Mouse (Mus musculus): Measurements from ENCODE around the gene Mgll. TPM values are rescaled to one million over a fixed set of nuclear protein-coding genes. Genes with fewer than 3 reads are reported as not detected.

Mgll gene
- polyA plus RNA-seq, 1 experiment from 2014 or later = 8.0 TPM

DNA sequence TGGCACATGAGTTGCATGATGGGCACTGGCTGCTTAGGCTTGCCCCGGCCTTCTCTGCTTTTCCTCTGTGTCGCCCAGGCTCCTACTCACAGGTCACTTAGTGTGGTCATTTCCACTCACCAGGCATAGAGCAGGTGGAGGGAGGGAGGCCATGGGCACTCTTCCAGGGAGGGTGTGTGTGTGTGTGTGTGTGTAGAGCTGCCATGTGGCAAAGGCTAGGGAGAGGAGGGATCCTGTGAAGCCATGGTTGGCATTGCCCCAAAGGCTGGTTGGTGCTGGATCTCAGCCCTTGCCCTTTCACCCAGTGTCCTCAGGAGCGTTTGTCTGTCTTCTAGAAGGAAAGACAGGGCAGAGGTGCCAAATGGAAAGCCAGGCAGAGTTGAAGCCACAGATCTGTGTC is 7.8 kb downstream of the Mgll start:
- no peak overlapping the region for H3K9ac ChIP-seq (replicated peaks)
- H3K36me3 ChIP-seq = no peaks in the 10 kb centered on the region
- H3K4me3 ChIP-seq (replicated peaks) = no peak overlapping the region
- no peaks in the 10 kb centered on the region for H3K9me3 ChIP-seq
- H3K4me1 ChIP-seq (replicated peaks) = peaks cover 28% of the 10 kb centered on the region
- 90% methylated on average over 3 of the region's 3 CpGs for WGBS
- H3K27ac ChIP-seq = peak overlapping the region; percentile 84
- H3K27me3 ChIP-seq = peaks cover 13% of the 10 kb centered on the region
- ATAC-seq (ENCODE audit: insufficient number of reproducible peaks, insufficient read depth, low FRiP score, low TSS enrichment, low read depth) = no peak
- H3K4me2 ChIP-seq = no peak overlapping the region

DNA sequence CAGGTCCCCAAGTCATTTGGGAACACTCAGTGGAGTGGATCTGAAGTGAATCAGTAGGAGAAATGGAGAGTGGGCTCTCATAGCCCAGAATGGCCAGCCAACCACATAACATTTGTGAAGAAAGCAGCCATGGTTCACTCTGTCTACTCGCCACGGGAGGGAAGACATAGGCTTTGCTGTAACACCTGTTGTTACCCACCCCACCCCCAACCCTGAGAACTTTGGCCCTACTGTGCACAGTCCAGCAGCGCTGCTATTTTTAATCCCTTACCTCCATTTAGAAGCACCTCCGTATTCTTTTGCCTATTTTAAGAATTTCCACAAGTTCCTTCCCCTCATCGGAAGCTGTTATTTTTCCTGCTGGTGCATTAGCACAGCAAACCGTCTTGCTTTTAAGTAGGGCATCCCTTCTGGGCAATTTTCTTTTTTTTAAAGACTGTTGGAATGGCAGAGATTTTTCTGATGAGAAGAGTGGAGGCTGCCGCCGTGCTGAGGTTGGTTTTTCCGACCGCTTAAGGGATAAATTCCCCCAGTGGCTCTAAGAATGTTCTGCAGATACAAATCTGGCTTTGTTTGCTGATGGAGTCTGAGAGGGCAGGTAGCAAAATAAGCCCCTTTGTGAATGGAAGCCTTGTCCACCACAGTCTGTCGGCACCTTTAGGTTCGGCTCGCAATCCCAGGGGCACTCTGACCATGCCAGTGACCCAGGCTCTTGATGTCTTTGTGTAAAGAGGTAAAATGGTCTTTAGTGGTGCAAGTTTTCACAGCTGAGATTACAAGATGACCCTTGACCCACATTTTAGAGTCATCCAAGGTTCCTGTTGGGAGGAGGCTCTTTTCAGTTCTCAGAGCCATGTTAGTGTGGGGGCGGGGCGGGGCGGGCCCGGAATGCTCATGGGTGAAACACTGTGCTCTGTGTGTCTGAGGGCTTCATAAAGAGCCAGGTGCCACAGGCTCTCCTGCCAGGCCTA is 8.7 kb downstream of the Mgll start:
- H3K27me3 ChIP-seq = peaks cover 8% of the 10 kb centered on the region
- ATAC-seq (ENCODE audit: insufficient number of reproducible peaks, insufficient read depth, low FRiP score, low TSS enrichment, low read depth) = no peak
- H3K4me3 ChIP-seq (replicated peaks) = no peak overlapping the region
- H3K4me1 ChIP-seq (replicated peaks) = peaks cover 32% of the 10 kb centered on the region
- peak overlapping the region; percentile 84 for H3K27ac ChIP-seq
- WGBS = 58% methylated on average over 17 of the region's 17 CpGs
- H3K9me3 ChIP-seq = no peaks in the 10 kb centered on the region
- no peaks in the 10 kb centered on the region for H3K36me3 ChIP-seq
- no peak overlapping the region for H3K4me2 ChIP-seq
- H3K9ac ChIP-seq (replicated peaks) = no peak overlapping the region

DNA sequence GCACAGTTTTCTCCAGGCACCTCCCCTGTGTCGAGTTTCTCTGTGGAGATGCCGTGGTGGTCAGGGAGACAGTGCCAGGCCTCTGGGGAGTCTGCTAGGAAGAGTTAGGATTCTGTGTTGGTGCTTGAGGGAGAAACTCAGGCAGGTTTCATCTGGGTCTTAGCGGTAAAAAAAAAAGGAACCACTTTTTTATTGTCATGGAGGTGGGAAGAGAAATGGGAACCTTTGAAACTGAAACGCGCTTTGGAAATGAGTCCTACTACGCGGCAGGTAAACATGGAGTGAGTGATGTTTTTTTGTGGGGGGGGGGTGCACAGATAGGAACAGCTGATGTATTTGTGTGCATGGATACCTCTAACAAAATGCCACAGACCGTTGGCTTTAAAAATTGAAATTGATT is 12.1 kb downstream of the Mgll start:
- no peak overlapping the region for H3K9ac ChIP-seq (replicated peaks)
- peaks cover 5% of the 10 kb centered on the region; the same call in 1 of the 2 replicates for H3K27me3 ChIP-seq
- no peak overlapping the region for H3K4me2 ChIP-seq
- H3K27ac ChIP-seq = no peak overlapping the region
- H3K4me1 ChIP-seq (replicated peaks) = peaks cover 32% of the 10 kb centered on the region
- ATAC-seq (ENCODE audit: insufficient number of reproducible peaks, insufficient read depth, low FRiP score, low TSS enrichment, low read depth) = no peak
- H3K4me3 ChIP-seq (replicated peaks) = no peak overlapping the region
- H3K36me3 ChIP-seq = no peaks in the 10 kb centered on the region
- H3K9me3 ChIP-seq = no peaks in the 10 kb centered on the region
- 77% methylated on average over 8 of the region's 8 CpGs for WGBS

DNA sequence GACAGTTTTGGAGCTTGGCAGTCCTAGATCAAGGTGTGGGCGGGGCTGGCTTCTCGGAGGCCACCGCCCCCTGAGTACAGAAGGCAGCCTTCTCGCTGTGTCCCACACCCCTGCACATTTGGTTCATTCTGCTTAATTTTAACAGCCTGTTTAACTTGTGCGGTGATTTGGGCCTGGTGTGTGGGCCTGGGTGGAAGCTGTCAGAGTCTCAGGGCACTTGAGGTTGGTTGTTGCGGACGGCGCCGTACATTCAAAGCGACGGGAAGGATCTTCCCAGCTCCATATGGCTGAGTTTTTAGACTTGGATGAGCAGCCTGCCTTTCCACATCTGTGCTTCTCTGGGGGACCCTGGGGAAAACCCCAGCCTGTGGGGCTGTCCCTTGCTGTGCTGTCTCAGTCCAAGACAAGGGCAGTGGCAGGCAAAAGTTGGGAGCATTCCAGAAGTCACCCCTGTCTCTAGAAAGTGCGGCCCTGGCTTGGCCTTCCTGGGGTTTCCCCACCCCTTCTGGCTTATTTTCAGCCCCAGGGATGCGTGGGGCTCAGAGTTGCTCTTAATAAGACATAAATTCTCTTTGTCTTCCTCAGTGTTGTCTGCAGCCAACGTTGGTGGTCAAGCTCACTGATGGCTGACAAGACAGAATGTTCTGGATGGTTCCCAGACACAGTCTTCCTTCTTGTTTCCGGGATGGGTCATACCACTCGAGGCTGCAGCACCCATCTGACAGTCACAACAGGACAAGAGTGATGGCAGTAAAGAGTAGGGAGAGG is 12.7 kb downstream of the Mgll start:
- ATAC-seq (ENCODE audit: insufficient number of reproducible peaks, insufficient read depth, low FRiP score, low TSS enrichment, low read depth) = no peak
- Histone ChIP-seq H3K27ac (0 out of 2 replicates have a peak overlapping the region, but pooled peaks have one; percentile 17), H3K9me3 (no peaks in the 10 kb centered on the region), H3K9ac (replicated peaks) (no peak overlapping the region), H3K4me2 (no peak overlapping the region), H3K27me3 (peaks cover 5% of the 10 kb centered on the region; the same call in 1 of the 2 replicates), H3K36me3 (no peaks in the 10 kb centered on the region), H3K4me1 (replicated peaks) (peaks cover 29% of the 10 kb centered on the region), H3K4me3 (replicated peaks) (no peak overlapping the region)
- WGBS = 67% methylated on average over 16 of the region's 16 CpGs

DNA sequence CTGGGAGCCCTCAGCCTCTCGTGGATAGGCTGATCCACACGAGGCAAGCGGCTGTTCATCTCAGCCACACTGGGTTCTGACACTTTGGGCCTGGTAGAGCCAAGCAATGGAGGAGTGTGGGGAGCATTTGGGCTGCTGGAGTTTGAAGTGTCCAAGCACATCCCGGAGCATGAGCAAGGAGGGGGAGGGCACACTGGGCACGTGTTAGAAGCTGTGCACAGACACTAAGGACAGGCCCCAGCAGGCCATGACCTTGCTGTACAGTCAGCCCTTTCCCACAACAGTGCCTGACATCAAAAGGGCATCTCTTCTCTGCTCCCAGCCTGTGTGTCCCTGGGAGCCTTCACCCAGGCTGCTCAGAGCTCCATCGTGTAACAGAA is 13.3 kb downstream of the Mgll start:
- 79% methylated on average over 6 of the region's 6 CpGs for WGBS
- H3K4me1 ChIP-seq (replicated peaks) = peaks cover 28% of the 10 kb centered on the region
- no peak for ATAC-seq (ENCODE audit: insufficient number of reproducible peaks, insufficient read depth, low FRiP score, low TSS enrichment, low read depth)
- H3K27me3 ChIP-seq = peaks cover 5% of the 10 kb centered on the region; the same call in 1 of the 2 replicates
- H3K4me2 ChIP-seq = no peak overlapping the region
- H3K9me3 ChIP-seq = no peaks in the 10 kb centered on the region
- no peak overlapping the region for H3K27ac ChIP-seq
- H3K36me3 ChIP-seq = no peaks in the 10 kb centered on the region
- H3K4me3 ChIP-seq (replicated peaks) = no peak overlapping the region
- no peak overlapping the region for H3K9ac ChIP-seq (replicated peaks)

DNA sequence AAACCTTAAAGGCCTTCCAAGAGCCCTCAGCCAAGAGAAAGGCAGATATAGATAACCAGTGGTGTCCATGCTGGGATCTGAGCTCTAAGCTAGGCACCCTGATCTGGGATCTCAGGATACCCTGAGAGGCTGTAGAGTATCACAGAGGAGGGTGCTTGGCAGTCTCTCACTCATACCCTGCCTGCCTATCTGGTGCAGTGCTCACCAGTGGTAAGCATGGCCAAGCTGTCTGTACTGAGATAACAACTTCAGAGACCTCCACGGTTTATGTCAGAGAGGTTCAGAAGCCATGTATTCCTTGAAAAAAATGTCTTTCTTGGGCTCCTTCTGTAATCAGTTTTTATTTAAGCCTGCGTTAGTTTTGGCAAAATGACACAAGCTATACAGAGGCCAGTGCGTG is 16.8 kb downstream of the Mgll start:
- Histone ChIP-seq H3K27me3 (peaks cover 5% of the 10 kb centered on the region; the same call in 1 of the 2 replicates), H3K9ac (replicated peaks) (no peak overlapping the region), H3K4me2 (no peak overlapping the region), H3K4me3 (replicated peaks) (no peak overlapping the region), H3K9me3 (no peaks in the 10 kb centered on the region), H3K36me3 (no peaks in the 10 kb centered on the region), H3K4me1 (replicated peaks) (peaks cover 30% of the 10 kb centered on the region), H3K27ac (no peak overlapping the region)
- ATAC-seq (ENCODE audit: insufficient number of reproducible peaks, insufficient read depth, low FRiP score, low TSS enrichment, low read depth) = no peak
- 88% methylated on average over 3 of the region's 3 CpGs for WGBS

DNA sequence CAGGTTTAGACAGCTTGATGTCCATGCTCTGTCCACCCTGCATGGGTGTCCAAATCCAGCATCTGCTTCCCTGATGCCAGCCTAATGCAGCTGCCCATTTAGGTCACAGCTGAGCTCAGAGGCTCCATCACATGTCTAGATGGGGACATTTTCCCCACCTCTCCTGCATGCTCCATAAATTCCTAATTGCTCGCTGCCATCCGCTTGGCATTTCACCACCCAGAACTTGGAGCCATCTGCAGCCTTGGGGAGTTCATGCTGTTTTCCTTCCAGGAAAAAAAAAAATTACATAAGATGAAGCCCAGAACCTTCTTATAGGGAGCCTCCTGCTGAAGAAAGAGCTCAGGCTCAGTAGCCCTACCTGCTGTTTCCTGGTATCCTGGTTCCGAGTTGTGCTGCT is 17.6 kb downstream of the Mgll start:
- Histone ChIP-seq H3K4me2 (no peak overlapping the region), H3K9ac (replicated peaks) (no peak overlapping the region), H3K4me3 (replicated peaks) (no peak overlapping the region), H3K27ac (no peak overlapping the region), H3K4me1 (replicated peaks) (peaks cover 25% of the 10 kb centered on the region), H3K36me3 (no peaks in the 10 kb centered on the region), H3K9me3 (no peaks in the 10 kb centered on the region), H3K27me3 (peaks cover 5% of the 10 kb centered on the region; the same call in 1 of the 2 replicates)
- WGBS = 81% methylated on average over 3 of the region's 3 CpGs
- no peak for ATAC-seq (ENCODE audit: insufficient number of reproducible peaks, insufficient read depth, low FRiP score, low TSS enrichment, low read depth)

DNA sequence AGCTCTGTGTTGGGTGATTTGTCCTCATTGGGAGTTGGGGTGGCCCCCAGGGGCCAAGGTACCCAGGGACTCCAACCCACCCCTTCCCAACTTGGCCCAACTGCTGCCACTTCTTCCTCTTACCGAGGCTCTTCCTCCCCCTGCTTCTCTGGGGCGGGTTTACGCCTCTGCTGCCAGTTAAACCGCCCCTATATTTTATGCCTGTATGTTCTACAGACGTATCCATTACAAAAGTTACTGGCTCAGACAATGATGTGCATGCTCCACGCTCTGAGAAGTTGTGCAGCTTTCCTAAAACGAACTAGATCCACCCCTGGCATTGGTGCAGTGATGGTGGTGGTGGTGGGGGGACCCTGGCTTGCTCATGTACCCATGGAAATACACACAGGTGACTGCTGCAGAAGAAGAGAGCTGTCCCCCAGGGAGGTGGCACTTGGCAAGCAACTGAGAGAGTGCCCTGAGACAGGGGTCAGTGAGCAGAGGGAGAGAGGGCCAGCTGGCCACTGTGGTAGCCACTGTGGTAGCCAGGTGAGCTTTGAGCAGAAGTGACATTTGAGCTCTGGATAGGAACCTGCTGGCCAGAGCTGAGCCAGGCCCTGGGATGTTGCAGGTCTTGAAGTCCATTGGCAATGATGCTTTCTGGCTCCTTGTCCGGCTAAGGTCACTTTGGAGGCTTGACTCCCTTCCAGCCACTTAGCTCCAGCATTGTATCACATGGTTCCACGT is 18.2 kb downstream of the Mgll start:
- Histone ChIP-seq H3K36me3 (no peaks in the 10 kb centered on the region), H3K27ac (no peak overlapping the region), H3K27me3 (peaks cover 5% of the 10 kb centered on the region; the same call in 1 of the 2 replicates), H3K4me2 (no peak overlapping the region), H3K4me3 (replicated peaks) (no peak overlapping the region), H3K9ac (replicated peaks) (no peak overlapping the region), H3K9me3 (no peaks in the 10 kb centered on the region), H3K4me1 (replicated peaks) (peaks cover 19% of the 10 kb centered on the region)
- ATAC-seq (ENCODE audit: insufficient number of reproducible peaks, insufficient read depth, low FRiP score, low TSS enrichment, low read depth) = no peak
- WGBS = 64% methylated on average over 9 of the region's 9 CpGs

DNA sequence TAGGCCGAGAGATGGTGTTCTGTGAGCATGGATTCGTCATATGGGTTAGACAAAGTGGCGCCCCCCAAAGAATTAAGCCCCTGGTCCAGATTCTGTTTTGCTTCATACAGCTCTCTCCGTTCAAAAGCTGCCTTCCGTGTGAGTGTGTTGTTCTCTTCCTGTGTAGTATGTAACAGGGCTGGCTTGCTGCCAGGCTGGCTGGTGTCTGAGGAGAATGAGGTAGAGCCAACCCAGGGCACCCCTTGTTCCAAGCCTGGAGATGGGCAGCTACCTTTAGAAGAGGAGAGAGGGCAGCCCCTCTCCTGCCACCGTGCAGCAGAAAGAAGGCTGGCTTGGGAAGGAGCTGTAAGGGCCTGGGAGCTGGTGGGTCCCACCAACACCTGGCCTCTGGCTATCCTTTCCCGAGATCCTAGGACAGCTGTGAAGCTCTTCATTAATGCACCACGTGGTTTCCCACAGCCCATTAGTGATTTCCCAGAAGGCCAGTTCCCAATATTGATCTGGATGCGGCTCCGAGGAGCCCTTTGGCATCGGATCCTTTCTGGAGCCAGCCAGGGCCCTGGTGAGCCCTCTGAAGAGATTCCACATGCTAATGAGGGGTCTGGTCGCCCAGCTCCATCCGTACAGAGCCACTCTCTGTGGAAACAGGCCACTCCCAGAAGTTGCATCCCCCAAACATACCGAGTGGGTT is 19.5 kb downstream of the Mgll start:
- no peaks in the 10 kb centered on the region for H3K36me3 ChIP-seq
- H3K4me1 ChIP-seq (replicated peaks) = peaks cover 19% of the 10 kb centered on the region
- no peak for ATAC-seq (ENCODE audit: insufficient number of reproducible peaks, insufficient read depth, low FRiP score, low TSS enrichment, low read depth)
- no peak overlapping the region for H3K27ac ChIP-seq
- no peak overlapping the region for H3K4me2 ChIP-seq
- peaks cover 5% of the 10 kb centered on the region; the same call in 1 of the 2 replicates for H3K27me3 ChIP-seq
- no peaks in the 10 kb centered on the region for H3K9me3 ChIP-seq
- WGBS = 49% methylated on average over 14 of the region's 14 CpGs
- no peak overlapping the region for H3K9ac ChIP-seq (replicated peaks)
- H3K4me3 ChIP-seq (replicated peaks) = no peak overlapping the region

DNA sequence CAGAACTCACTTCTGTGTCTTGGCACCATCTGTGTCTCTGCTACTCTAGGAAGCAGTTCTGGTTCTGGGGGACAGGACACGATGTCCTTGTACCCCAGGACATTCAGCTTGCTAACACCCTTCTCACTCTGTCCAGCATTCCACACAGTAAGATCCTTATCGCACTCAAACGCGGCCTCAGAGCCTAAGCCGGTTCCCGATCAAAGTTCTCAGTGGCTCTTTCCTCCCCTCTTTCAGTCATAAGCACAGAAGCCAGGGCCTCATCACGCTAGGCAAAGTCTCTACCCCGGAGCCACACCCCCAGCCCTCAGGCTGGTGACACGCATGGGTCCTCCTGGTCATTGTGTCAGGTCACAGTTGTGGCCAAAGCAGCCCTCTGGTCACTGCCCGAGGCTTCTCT is 20.8 kb downstream of the Mgll start:
- Histone ChIP-seq H3K4me3 (replicated peaks) (no peak overlapping the region), H3K4me1 (replicated peaks) (peaks cover 19% of the 10 kb centered on the region), H3K4me2 (no peak overlapping the region), H3K27me3 (peaks cover 1% of the 10 kb centered on the region; the same call in 1 of the 2 replicates), H3K27ac (no peak overlapping the region), H3K9ac (replicated peaks) (no peak overlapping the region), H3K9me3 (no peaks in the 10 kb centered on the region), H3K36me3 (no peaks in the 10 kb centered on the region)
- ATAC-seq (ENCODE audit: insufficient number of reproducible peaks, insufficient read depth, low FRiP score, low TSS enrichment, low read depth) = no peak
- WGBS = 87% methylated on average over 10 of the region's 10 CpGs
